Mouse (Mus musculus): Measurements from ENCODE around the gene Pomgnt1.

Gene Pomgnt1

DNA sequence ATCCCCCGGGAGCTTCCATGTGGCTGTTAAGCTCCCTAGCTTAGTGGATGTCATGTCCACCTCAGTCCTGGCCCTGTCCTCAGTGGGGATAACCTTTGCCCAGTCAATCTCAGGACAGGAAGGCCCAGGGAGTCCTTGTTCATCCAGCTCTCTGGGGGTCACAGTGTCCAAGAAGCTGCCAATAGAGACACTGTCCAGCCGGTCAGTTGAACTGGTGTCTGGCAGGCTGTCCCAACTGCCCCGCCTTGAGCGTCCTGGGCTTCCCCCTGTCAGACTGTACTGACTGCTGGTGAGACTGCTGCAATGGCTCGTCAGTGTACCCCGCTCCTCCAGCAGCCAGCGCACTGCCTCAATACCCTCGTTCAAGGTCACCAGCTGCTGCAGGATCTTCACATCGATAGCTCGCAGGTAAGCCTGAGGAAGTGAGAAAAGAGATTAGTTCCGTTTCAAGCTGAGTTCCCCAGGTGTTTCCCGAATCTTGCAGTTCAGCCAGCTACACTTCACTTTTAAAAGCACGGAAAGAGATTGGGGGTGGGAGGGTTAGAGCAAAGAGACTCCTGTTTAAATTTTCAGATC, 13.9 kb downstream of the Pomgnt1 start:
- no peak for DNase-seq (ENCODE audit: low spot score in 2 of 2)

DNA sequence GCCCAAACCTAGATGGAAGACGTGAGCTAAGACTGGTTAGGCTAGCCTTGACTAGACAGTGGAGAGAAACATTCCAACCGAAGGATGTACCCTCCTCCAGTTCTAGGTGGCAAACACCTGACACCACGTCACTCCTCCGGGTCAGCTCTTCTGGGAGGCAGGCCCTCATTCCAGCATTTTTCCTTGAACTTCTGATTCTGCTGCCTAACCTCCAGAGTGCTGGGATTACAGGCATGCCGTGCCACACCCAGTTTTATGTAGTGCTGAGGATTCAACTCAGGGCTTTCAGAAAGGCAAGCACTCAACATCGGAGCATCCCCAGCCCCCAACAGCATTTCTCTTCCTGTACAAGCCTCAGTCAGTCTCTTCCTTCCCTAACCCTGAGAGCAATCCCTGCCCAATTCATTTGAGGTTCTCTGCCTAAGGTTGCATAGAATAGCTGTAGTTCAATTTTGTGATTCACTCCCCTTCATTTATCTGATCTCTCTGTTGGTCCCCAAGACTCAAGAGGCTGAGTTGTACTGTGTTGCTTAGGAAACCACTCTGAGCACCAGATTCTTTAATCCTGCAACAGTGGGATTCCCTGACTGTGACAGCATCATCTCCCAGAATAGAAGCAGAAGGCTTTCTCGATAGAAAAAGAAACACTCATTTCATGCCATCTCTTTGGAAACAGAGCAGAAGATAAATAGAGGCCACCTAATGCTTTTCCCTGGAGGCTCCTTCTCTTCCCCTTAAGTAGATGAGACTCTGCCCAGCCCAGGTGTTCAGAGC, 17.3 kb downstream of the Pomgnt1 start:
- DNase-seq (ENCODE audit: low spot score in 2 of 2): no peak

DNA sequence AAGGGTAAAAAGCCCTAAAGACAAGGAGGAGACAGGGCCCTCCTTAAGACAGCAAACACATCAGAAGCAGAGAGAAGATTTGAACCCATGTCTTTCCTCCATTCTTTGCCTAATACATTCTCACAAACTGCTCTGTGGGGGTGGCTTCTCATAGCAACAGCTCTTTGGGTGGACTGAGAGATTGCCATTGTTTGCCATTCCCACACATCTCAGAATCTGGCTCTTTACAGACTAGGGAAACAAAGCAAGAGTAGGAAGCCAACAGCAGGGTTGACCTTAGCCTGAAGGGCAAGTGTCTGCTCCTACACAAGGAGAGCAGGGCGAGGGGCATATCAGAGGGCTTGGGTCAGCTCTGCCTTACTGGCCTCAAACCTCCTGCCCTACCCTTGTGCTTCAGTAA, 18.1 kb downstream of the Pomgnt1 start:
- DNase-seq (ENCODE audit: low spot score in 2 of 2): no peak

GRCm38 (mm10) chr4:116142269-116142668, 18.6 kb downstream of the Pomgnt1 start:
- DNase-seq (ENCODE audit: low spot score in 2 of 2): no peak

DNA sequence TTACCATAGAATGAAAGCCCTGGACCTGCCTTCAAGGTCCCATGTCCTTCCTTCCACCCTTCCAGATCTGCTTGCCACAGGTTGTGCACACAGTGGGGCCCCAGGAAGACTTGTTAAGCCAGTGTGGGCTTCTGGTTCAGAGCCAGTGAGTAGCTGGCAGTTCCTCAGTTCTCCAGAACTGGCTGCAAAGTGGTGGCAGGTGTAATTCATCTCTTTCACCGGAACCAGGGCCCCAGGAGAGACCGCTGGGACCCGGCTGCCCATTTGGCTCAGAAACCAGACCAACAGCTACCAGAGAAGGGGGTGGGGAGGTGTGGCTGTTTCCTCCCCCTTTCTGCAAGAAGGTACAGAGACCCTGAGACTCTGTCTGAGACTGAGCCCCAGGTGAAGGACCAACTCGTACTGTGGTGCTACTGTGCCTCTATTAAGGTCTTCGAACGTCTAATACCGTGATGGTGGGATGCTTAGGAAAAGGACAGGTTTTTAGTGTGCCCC, 19.7 kb downstream of the Pomgnt1 start:
- peak in 1 of 2 experiments; percentile 59 for DNase-seq (ENCODE audit: low spot score in 2 of 2)

DNA sequence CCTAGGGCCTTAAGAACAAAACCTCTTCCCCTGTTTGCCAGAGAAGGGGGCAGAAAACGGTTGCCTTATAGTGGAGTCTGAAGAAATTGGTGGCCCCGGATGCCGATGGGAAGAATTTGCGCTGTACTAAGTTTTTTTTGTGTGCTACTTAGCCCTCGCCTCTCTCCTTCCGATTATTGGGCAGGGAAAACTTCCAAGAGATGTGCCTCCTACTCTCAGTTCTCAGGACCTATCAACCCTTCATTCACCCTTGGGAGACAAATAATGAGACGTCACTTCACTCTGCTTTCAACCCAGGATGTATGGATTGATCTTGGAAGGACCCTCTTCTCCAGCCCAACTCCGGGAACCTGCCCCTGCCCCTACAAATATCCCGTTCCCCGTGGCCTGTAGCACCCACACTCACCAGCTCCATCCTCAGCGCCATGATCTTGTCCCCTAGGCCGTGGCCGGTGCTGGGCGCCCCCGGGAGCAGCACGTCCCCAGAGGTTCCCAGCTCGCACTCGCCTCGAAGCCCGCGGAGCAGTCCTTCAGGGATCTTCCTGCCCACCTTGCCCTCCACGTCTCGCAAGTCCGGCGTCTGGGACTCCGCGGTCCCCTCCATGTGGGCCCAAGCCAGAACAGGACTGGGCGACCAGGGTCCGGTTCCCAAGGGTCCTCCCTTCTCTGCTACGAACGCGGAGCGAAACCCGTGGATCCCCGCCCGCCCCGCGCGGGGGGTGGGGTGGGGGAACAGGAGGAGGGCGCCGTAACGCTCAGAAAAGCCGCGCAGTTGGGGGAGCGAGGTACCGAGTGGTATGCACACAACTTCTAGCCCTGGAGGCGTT, 20.5 kb downstream of the Pomgnt1 start:
- peak; percentile 29 to 52 for DNase-seq (ENCODE audit: low spot score in 2 of 2)

DNA sequence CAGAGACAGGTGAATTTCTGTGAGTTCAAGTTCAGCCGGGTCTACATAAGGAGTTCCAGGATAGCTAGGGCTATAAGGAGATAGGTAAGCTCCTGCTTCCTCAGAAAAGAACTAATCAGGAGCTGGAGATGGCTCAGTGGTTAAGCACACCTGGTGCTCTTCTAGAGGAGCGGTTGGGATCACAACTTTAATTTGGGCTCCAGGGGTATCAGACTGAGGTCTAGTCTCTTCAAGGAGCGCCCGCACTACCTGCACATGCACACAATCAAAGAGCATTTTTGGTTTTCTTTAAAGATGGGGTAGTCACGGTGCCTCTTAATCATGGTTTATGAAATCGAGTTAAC, 26.1 kb downstream of the Pomgnt1 start:
- no peak for DNase-seq (ENCODE audit: low spot score in 2 of 2)

DNA sequence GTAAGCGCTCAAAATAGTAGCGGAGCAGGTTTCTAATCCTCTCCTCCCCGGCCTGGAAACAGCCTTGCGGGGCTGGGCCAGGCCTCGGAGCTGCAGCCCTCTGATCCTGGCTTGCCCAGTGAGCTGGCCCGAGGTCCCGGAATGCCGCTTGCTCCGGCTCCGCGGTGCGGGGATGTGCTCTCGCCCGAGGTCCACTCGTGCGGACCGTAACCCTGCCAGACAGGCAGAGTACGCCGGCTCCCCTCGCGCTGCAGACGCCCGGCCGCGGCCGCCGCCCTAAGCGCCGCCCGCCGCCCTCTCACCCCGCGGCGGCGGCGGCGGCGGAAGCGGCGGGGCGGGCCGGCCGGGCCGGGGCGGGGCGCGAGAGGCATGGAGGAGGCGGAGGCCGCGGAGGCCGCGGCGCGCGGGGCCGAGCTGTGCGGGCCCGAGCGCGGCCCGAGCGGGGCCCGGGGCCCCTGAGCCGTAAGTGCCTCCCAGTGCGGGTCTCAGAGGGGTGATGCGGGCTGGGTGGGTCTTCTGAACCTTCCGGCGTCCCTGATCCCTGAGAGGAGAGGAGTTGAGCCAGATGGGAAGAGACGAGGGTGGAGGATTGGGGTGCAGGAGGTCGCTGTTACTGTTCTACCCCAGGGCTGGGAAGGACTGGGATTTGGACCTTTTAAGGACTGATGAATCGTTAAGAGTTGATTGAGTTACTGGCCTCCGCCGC, 26.7 kb downstream of the Pomgnt1 start:
- peak; percentile 34 to 63 for DNase-seq (ENCODE audit: low spot score in 2 of 2)

- no peak for DNase-seq (ENCODE audit: low spot score in 2 of 2)
Measured at GRCm38 (mm10) chr4:116150862-116151221, 27.2 kb downstream of the Pomgnt1 start.

DNA sequence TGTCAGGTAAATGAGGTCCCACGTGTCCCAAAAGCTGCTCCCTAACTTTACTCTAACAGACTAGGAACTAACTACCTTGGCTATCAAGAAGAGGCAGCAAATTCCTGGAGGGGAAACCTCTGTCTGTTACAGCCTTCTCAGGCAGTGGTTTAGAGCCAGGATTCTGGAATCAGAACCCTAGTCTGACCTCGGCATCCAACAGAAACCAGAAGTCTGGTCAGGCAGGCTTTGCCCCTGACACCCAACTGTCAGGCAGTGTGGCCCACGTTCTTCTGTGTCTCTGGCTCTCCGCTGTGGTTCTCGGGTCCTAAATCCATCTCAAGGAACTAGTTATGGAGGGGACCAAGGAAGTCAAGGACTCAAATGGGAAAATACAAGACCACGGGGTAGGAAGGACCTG, 27.6 kb downstream of the Pomgnt1 start, which contains the start of gene Lurap1:
TSS of gene Lurap1 (minus strand) at position 101 of the 400 bp plus-strand sequence.
- no peak for DNase-seq (ENCODE audit: low spot score in 2 of 2)

DNA sequence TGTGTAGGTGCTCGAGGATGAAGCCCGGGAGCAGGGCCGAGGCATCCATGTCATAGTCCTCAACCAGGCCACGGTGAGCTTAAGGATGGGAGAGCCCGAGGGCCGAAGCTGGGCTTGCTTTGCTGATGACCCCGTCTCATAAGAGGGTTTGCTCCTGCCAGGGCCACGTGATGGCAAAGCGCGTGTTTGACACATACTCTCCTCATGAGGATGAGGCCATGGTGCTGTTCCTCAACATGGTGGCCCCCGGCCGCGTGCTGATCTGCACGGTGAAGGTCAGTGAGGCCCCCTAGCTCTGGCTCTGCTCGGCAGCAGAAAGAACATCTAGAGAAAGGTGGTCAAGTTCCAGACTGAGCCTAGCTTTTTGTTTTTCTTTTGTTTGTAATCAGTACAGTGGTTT, 29.1 kb downstream of the Pomgnt1 start:
- no peak for DNase-seq (ENCODE audit: low spot score in 2 of 2)

DNA sequence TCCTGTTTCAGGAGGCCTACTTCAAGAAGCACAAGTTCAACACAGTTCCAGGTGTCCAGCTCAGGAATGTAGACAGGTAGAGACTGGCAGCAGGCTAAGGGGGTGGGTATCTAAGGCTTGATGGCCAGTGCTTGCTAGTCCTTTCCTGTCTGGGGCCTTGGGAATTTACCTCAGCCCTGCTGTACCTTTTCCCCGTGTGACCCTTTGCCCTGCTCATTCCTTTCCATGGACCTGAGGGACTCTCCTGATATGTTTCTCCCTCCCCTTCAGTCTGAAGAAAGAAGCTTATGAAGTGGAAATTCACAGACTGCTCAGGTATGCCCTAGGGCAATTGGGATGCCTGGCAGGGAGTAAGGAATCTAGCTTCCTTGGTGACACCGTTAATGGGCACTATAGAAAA, 34.2 kb downstream of the Pomgnt1 start:
- DNase-seq (ENCODE audit: low spot score in 2 of 2): no peak

GRCm38 (mm10) chr4:116159912-116160311, 36.3 kb downstream of the Pomgnt1 start:
- DNase-seq (ENCODE audit: low spot score in 2 of 2): peak in 1 of 2 experiments; percentile 39

GRCm38 (mm10) chr4:116160769-116161168, 37.1 kb downstream of the Pomgnt1 start:
- DNase-seq (ENCODE audit: low spot score in 2 of 2): no peak

- no peak for DNase-seq (ENCODE audit: low spot score in 2 of 2)
Measured at GRCm38 (mm10) chr4:116162142-116162541, 38.5 kb downstream of the Pomgnt1 start.

GRCm38 (mm10) chr4:116164759-116165554, 41.3 kb downstream of the Pomgnt1 start:
- DNase-seq (ENCODE audit: low spot score in 2 of 2): no peak

- no peak for DNase-seq (ENCODE audit: low spot score in 2 of 2)
Measured at GRCm38 (mm10) chr4:116165708-116166407, 42.2 kb downstream of the Pomgnt1 start.

- no peak for DNase-seq (ENCODE audit: low spot score in 2 of 2)
Measured at GRCm38 (mm10) chr4:116167404-116167803, 43.8 kb downstream of the Pomgnt1 start, which contains the start of gene Tspan1. Tspan1 (minus strand) TSS chr4:116167601.

GRCm38 (mm10) chr4:116168617-116169352, 45.1 kb downstream of the Pomgnt1 start:
- DNase-seq (ENCODE audit: low spot score in 2 of 2): peak; percentile 54 to 81

DNA sequence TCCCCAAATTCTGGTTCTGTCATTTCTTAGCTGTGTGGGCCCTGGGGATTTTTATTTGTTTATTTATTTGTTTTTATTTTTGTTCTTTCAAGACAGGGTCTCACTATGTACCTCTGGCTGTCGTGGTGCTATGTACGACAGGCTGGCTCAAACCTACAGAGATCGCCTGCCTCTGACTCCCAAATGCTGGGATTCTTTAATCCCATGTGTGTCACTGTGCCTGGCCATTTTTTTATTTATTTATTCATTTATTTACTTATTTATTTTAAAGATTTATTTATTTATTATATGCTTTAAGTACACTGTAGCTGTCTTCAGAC, 45.7 kb downstream of the Pomgnt1 start:
- DNase-seq (ENCODE audit: low spot score in 2 of 2): no peak
